Mouse (Mus musculus): ENCODE data around the gene Nr2f1. TPM values are rescaled to one million over a fixed set of nuclear protein-coding genes. Genes with fewer than 3 reads are reported as not detected.
A peak's percentile ranks its signal among the peaks of the same experiment; 100 is the strongest.

The Nr2f1 gene
- total RNA-seq, 2 experiments from 2014 or later, result 89.4 to 98.1 TPM

GRCm38 (mm10) chr13:78207796-78208645, 8.5 kb upstream of the Nr2f1 start:
- Histone ChIP-seq H3K27ac (peak overlapping the region; percentile 100), H3K4me3 (peak overlapping the region; percentile 63)
- TF ChIP-seq CTCF (conservative IDR thresholded peaks at IDR 0.05), result no peak
- DNase-seq (ENCODE audit: low spot score in 2 of 2), result no peak

- no peak for DNase-seq (ENCODE audit: low spot score in 2 of 2)
- peak overlapping the region; percentile 100 for H3K27ac ChIP-seq
- H3K4me3 ChIP-seq, result peak overlapping the region; percentile 63
- no peak for TF ChIP-seq CTCF (conservative IDR thresholded peaks at IDR 0.05)
These were observed 7.4 kb upstream of the Nr2f1 start for GRCm38 (mm10) chr13:78206891-78207430.

- no peak for TF ChIP-seq CTCF (conservative IDR thresholded peaks at IDR 0.05)
- H3K27ac ChIP-seq, result peak overlapping the region; percentile 100
These were observed 5.9 kb upstream of the Nr2f1 start for GRCm38 (mm10) chr13:78205426-78205825.

GRCm38 (mm10) chr13:78203348-78204061, 3.9 kb upstream of the Nr2f1 start:
- Histone ChIP-seq H3K4me3 (peak overlapping the region; percentile 91), H3K27ac (peak overlapping the region; percentile 100)
- peak; percentile 84 for DNase-seq (ENCODE audit: low spot score in 2 of 2)
- TF ChIP-seq CTCF (conservative IDR thresholded peaks at IDR 0.05), result peak; percentile 69

More at GRCm38 (mm10) chr13:78205426-78205825, 5.9 kb upstream of the Nr2f1 start:
- H3K4me3 ChIP-seq, result no peak overlapping the region
- DNase-seq (ENCODE audit: low spot score in 2 of 2), result no peak

- TF ChIP-seq CTCF (conservative IDR thresholded peaks at IDR 0.05), result no peak
- no peak for DNase-seq (ENCODE audit: low spot score in 2 of 2)
- Histone ChIP-seq H3K4me3 (peak overlapping the region; percentile 91), H3K27ac (peak overlapping the region; percentile 100)
These were observed 3.2 kb upstream of the Nr2f1 start for GRCm38 (mm10) chr13:78202574-78203347.

- H3K4me3 ChIP-seq, result peak overlapping the region; percentile 91
- TF ChIP-seq CTCF (conservative IDR thresholded peaks at IDR 0.05), result no peak
- DNase-seq (ENCODE audit: low spot score in 2 of 2), result no peak
- H3K27ac ChIP-seq, result peak overlapping the region; percentile 100
These were observed 2.5 kb upstream of the Nr2f1 start for GRCm38 (mm10) chr13:78201871-78202565.

GRCm38 (mm10) chr13:78200991-78201870, 1.7 kb upstream of the Nr2f1 start:
- Histone ChIP-seq H3K4me3 (peak overlapping the region; percentile 91), H3K27ac (peak overlapping the region; percentile 100)
- DNase-seq (ENCODE audit: low spot score in 2 of 2), result peak; percentile 95
- peak; percentile 84 for TF ChIP-seq CTCF (conservative IDR thresholded peaks at IDR 0.05)

GRCm38 (mm10) chr13:78200407-78200806, 850 bp upstream of the Nr2f1 start:
- DNase-seq (ENCODE audit: low spot score in 2 of 2), result peak in 1 of 2 experiments; percentile 63
- Histone ChIP-seq H3K4me3 (peak overlapping the region; percentile 85), H3K27ac (peak overlapping the region; percentile 97)
- no peak for TF ChIP-seq CTCF (conservative IDR thresholded peaks at IDR 0.05)

DNA sequence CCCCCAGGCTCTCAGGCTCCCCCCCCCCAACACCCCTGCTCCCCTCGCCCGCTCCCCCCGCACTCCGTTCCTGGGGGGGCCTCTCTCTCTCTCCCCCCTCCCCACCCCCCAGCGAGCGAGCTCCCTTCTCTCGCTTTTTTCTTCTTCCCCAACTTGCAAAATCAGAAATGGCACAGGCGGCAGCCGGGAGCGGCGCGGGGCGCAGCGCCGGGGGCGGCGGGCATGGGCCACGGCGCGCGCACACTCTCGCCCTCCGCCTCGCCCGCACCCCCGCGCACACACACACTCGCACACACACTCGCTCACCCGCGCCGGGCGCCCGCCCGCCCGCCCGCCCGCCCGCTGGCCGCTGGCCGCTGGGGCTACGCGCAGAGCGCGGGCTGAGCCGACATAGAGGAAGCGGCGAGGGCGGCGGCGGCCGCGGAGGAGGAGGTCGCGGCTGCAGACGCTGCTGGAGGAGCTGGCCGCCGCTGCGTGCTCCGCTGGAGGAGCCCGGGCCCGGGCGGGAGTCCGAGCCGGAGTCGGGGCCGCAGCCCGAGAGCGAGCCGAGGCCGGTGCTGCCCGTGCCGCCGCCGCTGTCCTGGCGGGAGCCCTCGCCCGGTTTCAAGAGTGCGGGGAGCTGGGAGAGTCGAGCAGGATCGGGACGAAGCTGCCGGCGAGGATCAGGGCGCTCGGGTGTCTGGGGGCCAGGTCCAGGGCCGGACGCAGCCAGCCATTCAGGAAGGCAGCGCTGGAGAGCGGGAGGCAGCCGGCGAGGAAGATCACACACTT, 501 bp downstream of the Nr2f1 start:
- TF ChIP-seq CTCF (conservative IDR thresholded peaks at IDR 0.05), result no peak
- Histone ChIP-seq H3K4me3 (peak overlapping the region; percentile 85), H3K27ac (peak overlapping the region; percentile 97)
- DNase-seq (ENCODE audit: low spot score in 2 of 2), result no peak

- Histone ChIP-seq H3K27ac (peak overlapping the region; percentile 97), H3K4me3 (peak overlapping the region; percentile 85)
- no peak for DNase-seq (ENCODE audit: low spot score in 2 of 2)
- no peak for TF ChIP-seq CTCF (conservative IDR thresholded peaks at IDR 0.05)
These were observed 1.1 kb downstream of the Nr2f1 start for GRCm38 (mm10) chr13:78198391-78198870.

Data from layer of hippocampus, adult 2 months (tissue).